Mouse (Mus musculus) ZHBTc4 (cell line): ENCODE data around the gene Bace2.
A peak's percentile ranks its signal among the peaks of the same experiment; 100 is the strongest.

ENCODE experiments used
- DNase-seq: peaks from one replicate; pipeline ENCODE4 v3.0.0-alpha.2; 2011; ENCODE audit warnings: low read depth, low spot score

Gene Bace2

DNA sequence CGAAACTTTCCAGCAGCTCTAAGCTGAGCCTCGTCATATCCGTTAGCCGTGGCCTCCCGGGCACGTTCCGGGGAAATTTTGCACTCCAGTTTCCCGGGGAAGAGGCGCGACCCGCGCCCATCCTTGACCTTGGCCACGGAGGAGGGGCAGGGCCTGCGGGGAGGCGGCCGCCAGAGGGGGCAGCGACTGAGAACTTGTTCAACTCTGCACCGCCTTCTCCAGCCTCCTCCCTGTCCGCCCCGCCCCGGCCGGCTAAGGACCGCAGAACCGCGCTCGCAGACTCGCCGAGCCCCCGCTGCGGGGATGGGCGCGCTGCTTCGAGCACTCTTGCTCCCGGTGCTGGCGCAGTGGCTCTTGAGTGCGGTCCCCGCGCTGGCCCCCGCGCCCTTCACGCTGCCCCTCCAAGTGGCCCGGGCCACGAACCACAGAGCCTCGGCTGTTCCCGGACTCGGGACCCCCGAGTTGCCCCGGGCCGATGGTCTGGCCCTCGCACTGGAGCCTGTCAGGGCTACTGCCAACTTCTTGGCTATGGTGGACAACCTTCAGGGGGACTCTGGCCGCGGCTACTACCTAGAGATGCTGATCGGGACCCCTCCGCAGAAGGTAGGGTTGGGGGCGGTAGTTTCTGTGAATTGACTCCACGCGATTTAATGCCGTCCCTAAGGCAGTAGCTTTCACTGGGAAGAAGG, at the start of gene Bace2:
Bace2 (plus strand) TSS at position 244 of the 689 bp plus-strand sequence.
- DNase-seq = peak; percentile 85

DNA sequence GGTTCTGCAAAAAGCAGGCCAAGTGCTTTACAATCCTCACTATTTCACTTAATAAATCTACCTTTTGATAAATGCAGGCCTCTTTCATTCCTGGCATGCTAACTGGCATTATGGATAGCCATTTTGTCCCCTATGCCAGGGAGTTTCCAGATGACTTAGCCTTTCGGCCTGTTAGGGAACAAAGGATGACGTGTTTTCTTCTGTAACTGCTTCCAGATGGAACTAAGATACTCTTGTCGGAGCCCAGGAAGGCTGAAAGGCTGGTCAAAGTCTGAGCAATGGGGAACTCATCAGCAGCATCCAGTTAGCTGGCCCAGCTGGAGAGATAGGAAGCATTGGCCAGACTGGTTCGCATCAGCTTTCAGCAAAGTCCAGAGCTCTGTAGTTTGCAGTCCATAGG, 48.9 kb upstream of the Bace2 start:
- DNase-seq = no peak

DNA sequence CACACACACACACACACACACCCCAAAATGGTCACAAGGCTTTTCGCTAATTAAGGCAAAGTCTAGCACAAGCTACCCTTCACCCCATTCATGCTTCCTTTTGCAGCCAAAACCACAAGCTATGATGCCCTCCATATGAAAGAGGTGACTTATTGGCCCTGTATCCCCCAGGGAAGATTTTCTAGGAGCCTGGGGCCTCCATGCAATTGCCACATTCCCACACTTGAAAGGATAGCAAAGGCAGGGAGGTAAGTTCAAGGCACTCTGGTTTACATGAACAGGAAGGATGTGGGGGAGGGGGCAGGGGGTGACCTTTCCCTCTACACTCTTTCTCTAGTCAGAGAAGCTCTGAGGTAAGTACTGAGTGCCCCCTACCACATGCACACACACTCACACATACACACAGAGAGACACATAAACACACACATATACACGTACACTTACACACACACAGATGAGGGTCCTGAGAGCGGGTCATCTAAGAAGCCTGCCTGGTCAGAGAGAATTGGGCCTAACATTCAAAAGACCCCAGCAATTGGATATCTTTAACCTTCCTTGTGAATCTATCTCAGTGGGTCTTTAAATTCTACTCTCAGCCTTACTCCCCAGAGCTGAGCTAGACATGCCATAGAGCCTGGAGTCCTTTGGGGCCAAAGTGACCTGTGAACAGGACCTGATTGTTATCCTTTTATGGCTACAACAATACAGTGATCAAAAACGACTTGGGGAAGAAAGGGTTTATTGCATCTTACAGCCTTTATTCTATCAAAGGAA, 46.6 kb upstream of the Bace2 start:
- DNase-seq = peak; percentile 52

DNA sequence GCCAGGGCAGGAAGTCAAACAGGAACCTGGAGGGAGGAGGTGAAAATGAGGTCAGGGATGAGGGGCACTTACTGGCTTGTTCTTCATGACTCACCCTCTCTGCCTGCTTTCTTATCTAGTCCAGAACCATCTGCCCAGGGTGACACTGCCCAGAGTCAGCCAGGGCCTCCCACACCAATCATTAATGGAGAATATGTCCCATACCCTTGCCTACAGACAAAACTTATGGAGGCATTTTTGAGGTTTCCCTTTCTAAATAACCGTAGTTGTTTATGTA, 46.0 kb upstream of the Bace2 start:
- no peak for DNase-seq

DNA sequence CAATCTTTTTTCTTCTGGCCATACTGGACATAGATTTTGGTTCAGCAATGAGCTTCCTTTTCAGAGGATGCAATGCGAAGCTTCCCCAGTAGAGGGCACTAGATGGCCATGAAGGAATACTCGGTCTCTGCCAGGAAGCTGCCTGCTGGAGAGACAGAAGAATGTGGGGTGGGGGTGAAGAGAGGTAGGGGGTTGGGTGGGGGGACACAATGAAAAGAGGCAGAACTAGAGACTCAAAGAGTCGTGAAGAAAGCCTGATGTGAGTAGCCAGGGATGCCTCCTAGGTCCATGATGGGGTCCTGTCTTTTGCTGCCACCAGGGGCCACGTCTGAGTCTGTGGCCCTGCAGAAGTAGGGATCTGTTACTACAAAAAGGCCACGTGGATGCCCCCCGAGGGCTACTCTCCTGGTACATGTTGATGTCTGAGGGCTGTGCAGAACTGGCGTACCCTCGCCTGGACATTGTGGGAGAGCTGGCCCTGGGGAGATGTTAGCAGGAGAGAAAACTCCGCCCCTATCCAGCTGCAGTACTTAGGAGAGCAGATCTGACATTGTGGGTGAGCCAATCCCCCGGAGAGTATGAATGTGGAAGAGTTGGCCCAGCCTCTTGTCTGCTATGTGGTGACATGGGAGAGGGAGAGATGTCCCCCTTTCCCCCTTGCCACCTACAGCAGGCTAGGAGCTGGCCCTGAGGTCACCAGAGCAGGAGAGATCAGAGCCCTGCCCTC, 43.4 kb upstream of the Bace2 start:
- peak; percentile 74 for DNase-seq

DNA sequence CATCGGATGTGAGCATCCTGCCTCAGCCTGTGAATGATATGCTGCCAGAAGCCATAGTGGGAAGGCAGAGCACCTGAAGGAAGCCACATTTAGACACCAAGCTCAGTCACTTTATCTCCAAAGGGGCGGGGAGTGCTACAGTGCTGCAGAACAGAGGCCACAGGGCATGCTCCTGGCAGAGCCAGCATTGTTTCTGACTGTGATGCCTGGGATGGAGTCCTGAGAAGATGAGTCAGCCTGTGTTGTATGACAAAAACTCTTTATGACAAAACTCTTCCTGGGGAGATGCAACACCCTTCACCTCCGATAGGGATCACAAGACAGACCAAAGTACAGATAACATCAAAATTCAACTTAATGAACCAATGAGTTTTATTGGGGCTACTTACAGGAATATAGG, 35.0 kb upstream of the Bace2 start:
- no peak for DNase-seq

DNA sequence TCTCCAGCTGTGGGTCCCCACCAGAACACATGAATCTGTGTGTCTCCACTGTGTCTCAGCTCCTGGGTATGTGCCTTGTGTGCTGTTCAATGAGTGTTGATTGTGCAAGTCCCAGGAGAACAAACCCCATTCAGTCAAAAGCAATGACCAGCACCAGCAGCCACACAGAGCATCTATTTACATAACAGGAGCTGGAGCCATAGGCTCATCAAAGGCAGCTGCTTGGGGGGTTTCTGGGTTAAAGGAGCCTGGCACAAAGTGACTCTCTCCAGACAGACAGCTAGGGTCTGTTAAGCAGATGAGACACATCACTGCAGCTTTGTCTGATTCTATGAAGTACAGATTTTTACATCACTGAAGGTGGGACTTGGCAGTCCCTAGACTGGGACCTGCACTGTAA, 33.9 kb upstream of the Bace2 start:
- peak; percentile 84 for DNase-seq

DNA sequence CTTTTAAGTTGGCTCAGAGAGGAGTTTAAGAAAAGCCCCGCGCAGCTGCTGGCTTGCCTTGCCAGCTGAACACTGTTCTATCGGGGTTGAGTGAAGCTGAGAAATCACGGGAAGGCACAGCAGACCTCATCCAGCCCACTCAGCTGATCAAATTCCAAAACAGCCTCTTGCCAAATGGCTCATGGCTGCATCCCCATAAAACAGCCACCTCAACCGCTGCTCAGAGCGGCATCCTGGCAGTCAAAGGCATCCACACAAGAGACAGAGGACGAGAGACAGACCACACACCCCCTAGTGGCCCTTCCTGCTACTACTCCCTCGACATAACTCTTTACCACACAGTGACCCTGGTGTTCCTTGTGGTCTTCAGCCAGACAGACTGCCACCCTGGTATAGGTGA, 30.6 kb upstream of the Bace2 start:
- peak; percentile 70 for DNase-seq

DNA sequence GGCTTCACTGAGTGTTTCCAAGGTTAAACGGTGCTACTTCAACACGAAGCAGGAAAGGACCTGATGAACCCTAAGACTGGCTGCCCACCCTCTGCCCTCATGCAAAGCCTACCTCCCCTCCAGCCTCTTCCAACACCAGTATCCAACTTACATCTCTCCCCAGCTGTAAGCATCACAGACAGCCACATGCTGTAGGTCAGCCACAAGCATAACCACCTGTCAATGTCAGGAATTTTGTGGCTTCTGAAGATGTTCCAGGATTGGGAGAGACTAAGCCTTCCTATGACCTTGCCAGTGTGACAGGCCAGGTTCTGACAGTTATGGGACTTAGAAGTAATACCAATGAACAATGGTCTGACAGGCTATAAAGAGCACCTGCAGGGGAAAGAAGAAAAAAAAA, 27.9 kb upstream of the Bace2 start:
- DNase-seq = no peak

DNA sequence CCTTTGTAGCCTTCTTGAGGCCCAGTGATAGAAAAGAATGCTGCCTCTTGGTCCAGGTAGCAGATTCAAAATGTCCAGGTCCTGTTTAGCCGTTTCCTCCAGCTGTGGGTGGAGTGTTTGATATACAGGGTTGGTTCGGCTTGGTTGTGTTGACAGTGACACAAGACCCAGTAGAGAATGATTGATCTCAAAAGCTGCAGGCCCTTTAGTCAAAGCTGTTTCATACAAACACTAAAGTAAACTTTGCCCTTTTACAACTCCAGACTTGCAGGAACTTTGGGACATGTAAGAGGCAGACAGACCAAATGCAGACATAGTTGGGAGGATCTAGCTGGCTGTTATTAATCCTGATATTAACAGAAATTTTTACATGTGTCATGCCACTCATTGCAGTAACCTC, 3.5 kb upstream of the Bace2 start:
- DNase-seq = no peak

DNA sequence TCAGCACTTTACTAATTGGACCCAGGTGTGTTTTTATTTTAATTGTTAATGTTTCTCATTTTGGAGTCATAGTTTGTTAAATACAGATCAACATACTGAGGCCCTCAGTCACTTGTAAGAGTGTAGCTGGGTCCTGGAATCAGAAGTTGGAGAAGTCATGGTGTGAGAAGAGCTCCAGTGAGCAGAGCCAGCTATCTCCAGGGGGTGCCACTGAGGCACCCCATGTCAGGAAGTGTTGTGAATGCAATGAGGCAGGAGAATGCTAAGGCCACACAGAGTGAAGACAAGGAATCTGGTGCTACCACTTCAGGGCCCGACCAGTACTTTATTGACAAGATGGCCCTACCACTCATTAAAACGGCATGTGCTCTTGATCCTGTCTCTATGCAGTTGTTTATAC, 1.9 kb upstream of the Bace2 start:
- no peak for DNase-seq

DNA sequence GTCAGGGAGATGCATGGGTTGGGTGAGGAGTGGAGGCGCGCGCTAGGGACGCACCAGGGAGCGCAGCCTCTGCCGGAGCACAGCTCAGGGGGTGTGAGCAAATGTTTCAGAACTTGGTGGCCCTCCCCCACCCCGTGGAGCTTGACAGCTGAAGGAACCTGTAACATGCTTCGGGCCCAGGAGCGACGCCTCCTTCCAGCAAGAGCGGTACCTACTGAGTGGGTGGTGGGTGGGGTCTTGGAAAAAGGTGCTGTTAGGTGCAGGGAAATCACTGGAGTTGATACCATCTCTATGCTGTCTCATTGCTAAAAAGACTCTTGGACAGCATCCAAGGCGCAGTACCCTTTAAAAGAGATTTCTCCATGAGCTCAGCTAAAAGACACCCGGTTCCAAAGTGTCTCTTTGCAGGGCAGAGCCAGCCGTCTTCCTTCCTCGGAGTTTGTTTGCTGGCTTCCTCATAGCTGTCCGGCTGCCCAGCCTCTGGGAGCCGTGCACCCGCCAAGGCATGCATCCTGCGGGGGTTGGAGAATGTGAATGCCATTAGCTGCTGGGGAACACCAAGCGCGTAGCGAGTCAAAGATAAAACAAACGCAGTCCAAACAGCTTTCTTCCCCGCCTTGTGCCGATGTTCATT, 763 bp downstream of the Bace2 start:
- DNase-seq = peak; percentile 48

DNA sequence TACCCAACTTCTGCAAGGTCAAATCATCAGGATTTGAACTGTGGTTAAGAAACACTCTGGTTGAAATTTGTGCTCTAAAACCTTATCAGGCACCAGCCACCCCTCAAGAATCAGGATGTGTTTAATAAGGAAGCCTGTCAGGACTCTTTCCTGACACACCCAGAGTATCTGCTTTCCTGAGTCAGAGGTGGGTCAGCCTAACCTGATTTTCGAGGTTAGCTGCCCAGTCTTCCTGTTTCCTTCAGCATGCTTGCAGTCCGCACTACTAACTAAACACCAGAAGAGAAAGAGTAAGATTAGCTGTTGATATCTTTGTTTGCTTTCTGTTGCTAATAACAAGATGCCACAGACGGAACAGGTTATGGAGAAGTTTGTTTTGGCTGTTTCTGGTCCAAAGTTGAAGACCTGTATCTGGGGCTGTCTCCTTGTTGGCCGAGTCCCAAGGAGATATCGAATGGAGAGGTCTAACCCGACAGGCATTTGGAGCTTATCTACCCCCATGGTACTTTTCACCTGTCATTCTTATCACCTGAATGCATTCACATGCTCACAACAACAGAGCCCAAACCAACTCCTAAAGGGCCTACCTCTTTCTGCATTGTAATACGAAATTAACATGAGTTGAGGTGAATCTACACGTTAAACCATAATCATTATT, 5.8 kb downstream of the Bace2 start:
- no peak for DNase-seq

DNA sequence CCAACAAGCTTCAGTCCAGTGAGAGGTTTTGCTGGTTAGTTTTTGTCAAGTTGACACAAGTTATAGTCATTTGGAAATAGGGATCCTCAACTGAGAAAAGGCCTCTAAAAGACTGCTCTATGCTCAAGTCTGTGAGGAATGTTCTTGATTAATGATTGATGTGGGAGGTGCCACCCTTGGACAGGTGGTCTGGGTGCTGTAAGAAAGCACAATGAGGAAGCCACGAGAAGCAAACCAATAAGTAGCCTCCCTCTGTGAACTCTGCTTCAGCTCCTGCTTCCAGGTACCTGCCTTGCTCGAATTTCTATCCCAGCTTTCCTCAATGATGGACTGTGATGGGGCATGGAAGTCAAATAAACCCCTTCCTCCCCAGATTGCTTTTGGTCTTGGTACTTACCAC, 9.6 kb downstream of the Bace2 start:
- no peak for DNase-seq

DNA sequence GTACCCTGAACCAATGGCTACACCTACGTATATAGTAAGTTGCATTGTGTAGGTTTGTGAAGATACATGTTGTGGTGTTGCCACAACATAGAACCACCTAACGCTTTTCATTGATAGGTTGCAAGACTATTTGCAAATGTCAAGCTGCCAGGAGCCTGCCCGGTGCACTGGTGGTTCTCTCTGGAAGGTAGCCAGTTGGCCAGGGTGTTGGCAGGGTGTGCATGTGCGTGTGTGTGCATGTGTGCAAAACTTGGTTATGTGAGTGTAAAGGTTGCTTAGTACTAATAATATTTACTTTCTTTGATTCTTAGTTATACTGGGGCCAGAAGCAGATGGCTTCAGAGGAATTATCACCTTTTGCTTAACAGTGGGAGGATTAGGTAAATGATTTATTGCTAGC, 13.7 kb downstream of the Bace2 start:
- DNase-seq = no peak

DNA sequence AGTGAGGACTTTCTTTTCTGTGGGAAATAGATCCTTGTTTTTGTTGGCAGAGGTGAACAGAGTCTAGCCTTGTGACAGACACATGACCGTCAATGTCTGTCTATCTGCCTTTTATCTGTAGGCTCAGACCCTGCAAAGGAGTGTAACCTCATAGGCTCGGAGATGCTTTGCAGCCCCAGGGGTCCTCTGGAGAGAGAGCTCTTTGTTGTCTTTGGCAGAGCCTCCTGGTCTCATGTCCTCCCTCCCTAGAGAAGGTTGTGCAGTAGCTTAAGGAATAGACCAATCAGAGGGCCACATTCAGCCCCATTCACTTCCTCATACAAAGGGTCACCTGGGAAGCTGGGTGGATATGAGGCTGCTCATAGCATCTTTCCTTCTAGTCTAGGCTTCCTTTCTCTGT, 31.4 kb downstream of the Bace2 start:
- no peak for DNase-seq

DNA sequence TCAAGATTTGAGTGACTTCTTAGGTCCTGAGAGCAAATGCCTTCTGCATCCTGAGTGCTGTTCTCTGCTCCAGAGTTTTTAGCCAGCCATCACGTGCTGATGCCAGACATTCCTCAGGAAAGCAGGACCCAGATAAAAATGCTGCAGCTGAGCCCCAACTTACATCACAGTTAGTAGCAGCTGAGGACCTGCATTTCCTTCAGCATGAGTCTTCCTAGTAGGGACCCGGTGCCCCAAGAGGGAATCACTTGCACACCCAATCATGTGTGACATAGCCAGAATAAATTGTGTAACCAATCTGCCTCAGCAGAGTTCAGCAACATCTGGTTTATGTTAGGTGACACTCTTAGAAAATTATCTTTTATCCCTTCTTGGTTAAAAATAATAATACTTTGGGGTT, 34.7 kb downstream of the Bace2 start:
- DNase-seq = no peak

DNA sequence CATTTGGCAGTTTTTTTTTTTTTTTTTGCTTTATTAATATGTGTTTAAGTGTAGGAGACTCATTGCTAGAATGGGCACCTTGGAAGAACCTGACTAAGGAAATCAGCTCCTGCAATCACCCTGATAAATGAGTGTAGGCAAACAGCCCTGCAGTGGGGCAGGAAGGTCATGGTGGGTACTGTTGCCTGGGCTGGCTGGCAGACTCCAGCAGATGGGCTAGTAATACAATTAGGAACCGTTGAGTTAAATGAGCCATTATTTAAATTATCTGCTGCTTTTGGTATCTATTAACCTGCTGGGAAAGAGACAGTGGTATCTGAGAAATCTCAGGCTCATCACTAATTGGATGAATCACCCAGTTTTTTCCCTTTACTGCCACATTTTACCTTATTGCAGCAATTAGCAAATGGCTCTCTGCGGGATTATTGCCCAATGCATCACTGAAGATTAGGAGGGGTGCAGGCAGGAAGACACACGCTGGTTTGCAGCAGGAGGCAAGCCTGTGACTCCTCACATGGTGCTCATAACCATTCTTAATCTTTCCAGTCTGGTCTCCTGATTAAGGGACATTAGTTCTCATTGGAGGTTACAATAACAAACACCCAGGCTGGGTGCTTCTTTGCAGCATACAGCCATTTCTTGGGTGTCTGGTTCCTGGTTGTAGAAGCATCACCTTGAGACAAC, 35.3 kb downstream of the Bace2 start:
- no peak for DNase-seq

DNA sequence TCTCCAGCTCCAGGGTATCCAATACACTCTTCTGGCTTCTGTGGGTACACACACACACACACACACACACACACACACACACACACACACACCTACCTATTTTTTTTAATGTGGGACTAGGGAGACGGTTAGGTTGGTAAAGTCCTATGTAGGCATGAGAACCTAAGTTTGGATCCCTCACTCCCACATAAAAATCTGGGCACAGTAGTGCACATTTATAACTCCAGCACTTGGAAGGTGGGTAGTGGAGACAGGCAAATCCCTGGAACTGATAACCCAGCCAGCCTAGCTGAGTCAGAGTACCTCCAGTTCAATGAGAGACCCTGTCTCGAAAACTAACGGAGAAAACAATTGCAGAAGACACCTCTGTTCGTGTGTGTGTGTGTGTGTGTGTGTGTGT, 39.9 kb downstream of the Bace2 start:
- no peak for DNase-seq

DNA sequence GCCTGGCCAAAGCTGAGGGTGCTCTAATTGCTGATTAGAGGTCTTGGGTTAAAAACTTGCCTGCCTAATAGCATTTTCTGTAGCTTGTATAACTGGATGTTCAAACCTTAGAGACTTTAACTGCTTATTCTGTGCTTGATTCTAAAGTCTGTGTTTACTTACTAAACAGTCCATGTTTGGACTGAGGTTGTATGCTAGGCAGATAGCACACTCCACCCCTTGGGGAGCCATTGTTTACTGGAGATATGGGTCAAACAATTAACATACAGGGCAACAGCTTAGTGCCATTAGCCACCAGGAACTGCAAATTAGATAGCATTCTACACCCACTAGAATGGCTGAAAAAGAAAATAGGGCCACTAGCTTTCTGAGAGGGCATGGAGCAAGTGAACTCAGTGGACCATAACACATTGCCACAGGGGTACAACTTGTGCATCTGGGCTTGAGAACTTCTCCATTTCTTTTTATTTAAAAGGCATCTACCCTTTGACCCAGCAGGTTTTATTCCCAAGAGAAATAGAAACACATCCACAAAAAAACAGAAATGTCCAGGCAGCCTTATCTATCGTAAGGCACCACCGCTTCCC, 41.5 kb downstream of the Bace2 start:
- DNase-seq = no peak

DNA sequence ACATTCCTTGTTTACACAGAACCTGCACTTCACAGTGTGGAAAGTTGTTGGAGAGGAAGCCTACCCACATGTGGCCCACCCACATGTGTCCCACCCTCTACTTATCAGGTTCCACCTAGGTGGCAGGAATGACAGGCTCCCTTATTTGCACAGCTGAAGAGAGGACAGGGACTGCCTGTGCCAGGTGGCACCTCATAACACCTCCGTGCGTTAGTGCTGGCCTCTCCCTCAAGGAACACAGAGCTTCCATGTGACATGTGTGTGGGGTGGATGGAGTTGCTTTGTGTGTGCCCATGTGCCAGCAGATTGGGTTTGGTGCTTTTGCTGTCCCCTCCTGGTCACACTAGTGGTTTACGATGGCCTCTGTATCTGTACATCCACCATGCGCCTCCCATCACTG, 43.4 kb downstream of the Bace2 start:
- no peak for DNase-seq
